Mouse (Mus musculus) heart, embryonic 15.5 days (tissue): ENCODE measurements at regions not wholly inside any gene's neighbourhood (a gene's known extent, or its start where the extent isn't known, plus 50 kb on each side); places are given as distances from the start of the nearest gene placed in this dataset.
A peak's percentile ranks its signal among the peaks of the same experiment; 100 is the strongest.

Experiments used
- ATAC-seq: fragments of 200-750 bp; cut with Nextera tagmentation; replicated peaks from 2 replicates; pipeline ENCODE4 v1.8.0; 2017; ENCODE audit warnings: low read depth, moderate TSS enrichment; ENCODE audit not compliant: insufficient number of reproducible peaks, insufficient read depth, low FRiP score
- H3K27ac ChIP-seq: fragments of 300-500 bp; sonication (generic); 2 replicates; pipeline ENCODE4 v1.5.1; 2015; ENCODE audit warnings: mild to moderate bottlenecking, inconsistent platforms
- H3K27me3 ChIP-seq: fragments of 300-500 bp; sonication (generic); 2 replicates; pipeline ENCODE4 v1.6.1; 2015; ENCODE audit warnings: inconsistent platforms
- H3K36me3 ChIP-seq: fragments of 300-500 bp; sonication (generic); 2 replicates; pipeline ENCODE4 v1.6.1; 2015; ENCODE audit warnings: mild to moderate bottlenecking, inconsistent platforms
- H3K4me1 ChIP-seq: fragments of 300-500 bp; sonication (generic); replicated peaks from 2 replicates; pipeline ENCODE4 v1.6.1; 2015; ENCODE audit warnings: inconsistent platforms
- H3K4me2 ChIP-seq: fragments of 300-500 bp; sonication (generic); 2 replicates; pipeline ENCODE4 v1.6.1; 2015; ENCODE audit warnings: inconsistent platforms, mild to moderate bottlenecking, moderate library complexity
- H3K4me3 ChIP-seq: fragments of 300-500 bp; sonication (generic); 2 replicates; pipeline ENCODE4 v1.5.1; 2015; ENCODE audit warnings: mild to moderate bottlenecking, inconsistent platforms
- H3K9ac ChIP-seq: fragments of 300-500 bp; sonication (generic); 2 replicates; pipeline ENCODE4 v1.6.1; 2015; ENCODE audit warnings: mild to moderate bottlenecking, inconsistent platforms
- H3K9me3 ChIP-seq: fragments of 300-500 bp; sonication (generic); replicated peaks from 2 replicates; pipeline ENCODE4 v1.6.1; 2016; ENCODE audit warnings: inconsistent platforms
- WGBS: fragments of 180-500 bp; shearing (Covaris S2); methylation state at CpG from one replicate; pipeline ENCODE4 v1.1.7; 2015; ENCODE audit warnings: mixed read lengths; 5-methylcytosine and 5-hydroxymethylcytosine counted together

DNA sequence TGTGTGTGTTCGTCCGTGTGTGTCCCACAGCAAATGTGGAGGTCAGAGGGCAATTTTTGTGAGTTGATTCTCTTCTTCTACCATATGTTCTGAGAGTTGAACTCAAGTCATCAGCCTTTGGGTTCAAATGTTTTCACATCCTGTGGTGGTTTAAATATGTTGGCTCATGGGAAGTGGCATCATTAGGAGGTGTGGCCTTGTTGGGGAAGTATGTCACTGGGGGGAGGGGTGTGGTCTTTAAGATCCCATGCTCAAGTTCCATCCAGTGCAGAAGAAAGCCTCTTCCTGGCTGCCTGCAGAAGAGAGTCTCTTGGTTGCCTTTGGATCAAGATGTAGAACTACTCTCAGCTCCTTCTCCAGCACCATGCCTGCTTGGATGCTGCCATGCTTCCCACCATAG lies 78.1 kb downstream of the Cd24a start:
- Histone ChIP-seq H3K27ac (no peak overlapping the region), H3K27me3 (no peaks in the 10 kb centered on the region), H3K9me3 (no peaks in the 10 kb centered on the region), H3K4me1 (peaks cover 14% of the 10 kb centered on the region), H3K36me3 (no peaks in the 10 kb centered on the region), H3K4me3 (no peak overlapping the region), H3K4me2 (no peak overlapping the region), H3K9ac (no peak overlapping the region)
- WGBS, result 57% methylated on average over 2 of the region's 2 CpGs
- no peak for ATAC-seq

- ATAC-seq, result peak; percentile 22; the same call in 1 of the 2 replicates
- Histone ChIP-seq H3K27ac (no peak overlapping the region), H3K9me3 (no peaks in the 10 kb centered on the region), H3K4me1 (peaks cover 14% of the 10 kb centered on the region), H3K27me3 (no peaks in the 10 kb centered on the region), H3K9ac (no peak overlapping the region), H3K36me3 (no peaks in the 10 kb centered on the region), H3K4me3 (no peak overlapping the region), H3K4me2 (no peak overlapping the region)
- WGBS, result 57% methylated on average over 8 of the region's 8 CpGs
These were observed 79.6 kb downstream of the Cd24a start for GRCm38 (mm10) chr10:43657501-43658225.

DNA sequence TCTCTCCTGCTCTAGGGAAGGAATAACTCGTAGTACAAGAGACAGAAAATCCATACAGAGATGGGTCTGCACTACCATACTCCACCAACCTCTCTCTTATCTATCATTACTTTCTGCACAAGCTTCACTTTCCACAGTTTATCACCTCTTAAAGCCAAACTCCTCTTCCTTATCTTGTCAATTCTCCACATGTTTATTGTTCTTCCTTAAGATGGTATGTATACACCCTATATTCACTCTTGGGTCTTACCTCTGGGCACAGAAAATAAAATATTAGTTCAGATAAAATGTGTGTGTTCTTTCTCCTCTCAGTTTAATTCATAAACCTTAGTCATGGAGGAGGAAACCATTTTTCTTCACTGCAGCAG lies 80.1 kb downstream of the Cd24a start:
- no peak for ATAC-seq
- H3K9ac ChIP-seq, result no peak overlapping the region
- no peak overlapping the region for H3K4me2 ChIP-seq
- H3K36me3 ChIP-seq, result no peaks in the 10 kb centered on the region
- no peak overlapping the region for H3K27ac ChIP-seq
- no peaks in the 10 kb centered on the region for H3K27me3 ChIP-seq
- no peaks in the 10 kb centered on the region for H3K9me3 ChIP-seq
- H3K4me3 ChIP-seq, result no peak overlapping the region
- peaks cover 14% of the 10 kb centered on the region for H3K4me1 ChIP-seq
- 79% methylated on average over 1 of the region's 1 CpGs for WGBS

DNA sequence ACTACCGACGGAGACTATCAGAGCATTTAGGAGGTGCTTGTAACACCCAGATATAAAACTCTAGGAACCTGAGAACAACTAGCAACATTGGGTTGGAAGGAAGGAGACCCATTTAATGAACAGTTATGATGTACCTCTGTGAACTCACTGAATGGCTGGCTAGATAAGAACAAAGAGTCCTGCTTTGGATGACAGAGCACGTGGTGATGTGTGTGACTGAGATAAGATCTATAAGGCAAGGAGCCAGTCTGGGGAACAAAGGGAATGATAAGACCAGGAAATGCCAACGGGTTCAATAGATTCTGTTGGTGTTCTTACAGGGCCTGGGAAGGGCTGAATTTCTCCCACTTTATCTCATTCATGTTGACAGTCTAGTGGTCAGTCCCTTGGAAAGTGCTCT lies 86.8 kb downstream of the Cd24a start:
- Histone ChIP-seq H3K4me2 (no peak overlapping the region), H3K9me3 (no peaks in the 10 kb centered on the region), H3K36me3 (no peaks in the 10 kb centered on the region), H3K4me3 (no peak overlapping the region), H3K9ac (no peak overlapping the region), H3K27me3 (0 out of 2 replicates have a peak, but pooled peaks cover 3% of the 10 kb centered on the region), H3K27ac (no peak overlapping the region), H3K4me1 (peaks cover 3% of the 10 kb centered on the region; the same call in 1 of the 2 replicates)
- WGBS, result 45% methylated on average over 4 of the region's 4 CpGs
- ATAC-seq, result no peak

GRCm38 (mm10) chr10:43666262-43667085 lies 88.4 kb downstream of the Cd24a start:
- Histone ChIP-seq H3K36me3 (no peaks in the 10 kb centered on the region), H3K4me3 (no peak overlapping the region), H3K9me3 (no peaks in the 10 kb centered on the region), H3K4me1 (peaks cover 3% of the 10 kb centered on the region; the same call in 1 of the 2 replicates), H3K4me2 (peak overlapping the region; percentile 48; the same call in 1 of the 2 replicates), H3K27me3 (0 out of 2 replicates have a peak, but pooled peaks cover 3% of the 10 kb centered on the region), H3K9ac (no peak overlapping the region), H3K27ac (no peak overlapping the region)
- ATAC-seq, result no peak
- 68% methylated on average over 9 of the region's 9 CpGs for WGBS

DNA sequence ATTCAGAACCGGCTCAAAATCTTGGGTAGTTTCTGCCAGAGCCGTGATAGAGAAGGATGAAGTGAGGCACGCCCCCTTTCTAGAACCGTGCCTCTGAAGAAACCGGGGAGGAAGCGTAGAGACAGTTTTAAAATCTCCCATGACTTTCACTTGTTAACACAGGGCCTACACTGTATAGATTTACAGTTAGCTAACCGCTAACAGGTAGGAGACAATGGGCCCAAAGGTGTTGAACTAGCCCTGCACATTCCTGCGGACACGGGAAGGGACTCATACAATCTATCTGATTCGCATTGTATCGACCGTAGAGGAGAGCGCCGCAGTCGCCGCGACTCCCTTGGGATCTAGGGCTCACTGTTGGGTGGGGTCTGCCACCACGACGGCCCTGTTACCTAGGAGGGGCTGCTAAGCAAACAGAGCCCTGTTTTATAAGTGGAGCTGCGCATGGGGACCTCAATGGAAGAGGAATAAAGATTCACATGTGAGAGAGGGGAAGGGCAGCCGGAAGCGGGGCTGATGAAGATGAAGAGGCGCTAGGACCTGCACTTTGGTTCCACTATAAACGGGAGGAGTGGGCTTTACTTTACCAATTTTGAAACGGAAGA lies 89.1 kb downstream of the Cd24a start:
- no peak overlapping the region for H3K27ac ChIP-seq

GRCm38 (mm10) chr10:43667732-43668247 lies 89.7 kb downstream of the Cd24a start:
- Histone ChIP-seq H3K9me3 (no peaks in the 10 kb centered on the region), H3K4me3 (no peak overlapping the region), H3K4me1 (peaks cover 3% of the 10 kb centered on the region; the same call in 1 of the 2 replicates), H3K4me2 (peak overlapping the region; percentile 48; the same call in 1 of the 2 replicates), H3K9ac (no peak overlapping the region), H3K27ac (no peak overlapping the region), H3K27me3 (0 out of 2 replicates have a peak, but pooled peaks cover 3% of the 10 kb centered on the region), H3K36me3 (no peaks in the 10 kb centered on the region)
- no peak for ATAC-seq
- WGBS, result 60% methylated on average over 11 of the region's 11 CpGs

More for the DNA sequence above, 89.1 kb downstream of the Cd24a start:
- WGBS, result 54% methylated on average over 25 of the region's 25 CpGs
- Histone ChIP-seq H3K36me3 (no peaks in the 10 kb centered on the region), H3K4me2 (peak overlapping the region; percentile 48), H3K9me3 (no peaks in the 10 kb centered on the region), H3K27me3 (0 out of 2 replicates have a peak, but pooled peaks cover 3% of the 10 kb centered on the region), H3K4me1 (peaks cover 3% of the 10 kb centered on the region; the same call in 1 of the 2 replicates), H3K9ac (no peak overlapping the region), H3K4me3 (peak overlapping the region; percentile 2; the same call in 1 of the 2 replicates)
- no peak for ATAC-seq

GRCm38 (mm10) chr10:43669471-43669870 lies 91.4 kb downstream of the Cd24a start:
- Histone ChIP-seq H3K27ac (no peak overlapping the region), H3K27me3 (0 out of 2 replicates have a peak, but pooled peaks cover 3% of the 10 kb centered on the region), H3K36me3 (no peaks in the 10 kb centered on the region), H3K9me3 (no peaks in the 10 kb centered on the region), H3K4me2 (no peak overlapping the region), H3K4me3 (no peak overlapping the region), H3K9ac (no peak overlapping the region), H3K4me1 (peaks cover 3% of the 10 kb centered on the region; the same call in 1 of the 2 replicates)
- 37% methylated on average over 5 of the region's 5 CpGs for WGBS
- ATAC-seq, result no peak

DNA sequence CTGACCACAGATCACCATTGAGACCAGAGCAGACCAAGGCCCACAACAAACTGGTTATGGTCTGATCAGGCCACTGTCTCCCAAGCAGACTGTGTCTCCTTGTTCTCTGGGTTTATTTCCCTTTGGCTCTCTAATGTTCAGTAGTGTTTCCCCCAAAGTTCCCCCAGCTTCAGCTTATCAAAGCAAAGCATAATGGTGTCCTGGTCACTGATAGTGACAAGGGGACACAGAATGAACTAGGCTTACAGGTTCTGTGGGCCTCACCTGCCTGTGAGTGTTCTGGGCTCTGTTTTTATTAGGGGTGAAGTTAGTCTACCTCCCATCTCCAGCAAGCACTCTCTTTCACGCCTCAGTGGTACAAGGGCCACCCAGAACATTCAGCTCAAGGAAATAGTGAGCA lies 92.7 kb downstream of the Cd24a start:
- Histone ChIP-seq H3K27me3 (0 out of 2 replicates have a peak, but pooled peaks cover 3% of the 10 kb centered on the region), H3K9ac (no peak overlapping the region), H3K27ac (no peak overlapping the region), H3K9me3 (no peaks in the 10 kb centered on the region), H3K4me3 (no peak overlapping the region), H3K4me1 (peaks cover 3% of the 10 kb centered on the region; the same call in 1 of the 2 replicates), H3K36me3 (no peaks in the 10 kb centered on the region), H3K4me2 (no peak overlapping the region)
- no peak for ATAC-seq
- 76% methylated on average over 1 of the region's 1 CpGs for WGBS

DNA sequence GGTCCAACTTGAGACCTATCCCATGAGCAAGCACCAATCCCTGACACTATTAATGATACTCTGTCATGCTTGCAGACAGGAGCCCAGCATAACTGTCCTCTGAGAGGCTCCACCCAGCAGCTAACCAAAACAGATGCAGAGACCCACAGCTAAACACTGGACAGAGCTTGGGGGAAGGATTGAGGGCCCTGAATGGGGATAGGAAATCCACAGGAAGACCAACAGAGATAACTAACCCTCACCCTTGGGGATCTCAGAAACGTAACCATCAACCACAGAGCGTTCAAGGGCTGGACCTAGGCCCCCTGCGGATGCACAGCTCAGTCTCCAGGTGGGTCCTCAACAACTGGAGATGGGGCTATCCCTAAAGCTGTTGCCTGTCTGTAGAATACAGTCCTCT lies 93.7 kb downstream of the Cd24a start:
- no peak overlapping the region for H3K4me2 ChIP-seq
- 60% methylated on average over 3 of the region's 3 CpGs for WGBS
- no peak for ATAC-seq

DNA sequence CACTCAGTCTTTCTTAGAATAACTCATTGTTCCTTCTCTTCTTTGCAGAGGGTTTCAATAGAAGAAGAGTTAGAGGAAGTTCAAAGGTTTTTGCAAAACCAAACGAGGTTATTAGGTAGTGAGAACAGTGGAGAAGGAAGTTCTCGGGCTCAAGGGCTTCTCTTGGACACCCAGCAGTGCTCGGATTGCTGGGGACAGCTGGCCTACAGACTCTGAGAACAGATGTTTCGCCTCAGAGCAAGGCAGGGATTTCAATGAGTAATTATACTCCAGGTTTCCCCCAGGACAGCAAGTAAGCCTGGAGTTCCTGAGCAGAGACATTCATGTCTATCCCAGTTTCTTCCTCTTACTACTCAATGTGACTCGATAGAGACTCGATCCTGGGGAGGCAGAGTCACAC lies 94.4 kb downstream of the Cd24a start:
- 45% methylated on average over 6 of the region's 6 CpGs for WGBS
- no peak for ATAC-seq
- Histone ChIP-seq H3K27ac (no peak overlapping the region), H3K9me3 (no peaks in the 10 kb centered on the region), H3K4me2 (no peak overlapping the region), H3K36me3 (no peaks in the 10 kb centered on the region), H3K4me3 (no peak overlapping the region), H3K27me3 (no peaks in the 10 kb centered on the region), H3K4me1 (no peaks in the 10 kb centered on the region), H3K9ac (no peak overlapping the region)

More for the DNA sequence above, 93.7 kb downstream of the Cd24a start:
- Histone ChIP-seq H3K4me1 (no peaks in the 10 kb centered on the region), H3K36me3 (no peaks in the 10 kb centered on the region), H3K9me3 (no peaks in the 10 kb centered on the region), H3K27me3 (no peaks in the 10 kb centered on the region), H3K9ac (no peak overlapping the region), H3K4me3 (no peak overlapping the region), H3K27ac (no peak overlapping the region)
